Mouse (Mus musculus) bone marrow, adult 2 months (tissue): ENCODE results near the gene Kcnq5.

Experiments
- CTCF ChIP-seq: fragments of 200-500 bp; IDR thresholded peaks from 2 replicates; pipeline ENCODE4 v1.5.1; 2011; ENCODE audit warnings: low read length, control low read depth; ENCODE audit not compliant: control insufficient read depth, insufficient read depth
- POLR2A ChIP-seq: fragments of 200-500 bp; IDR thresholded peaks from 2 replicates; pipeline ENCODE4 v1.6.1; 2011; ENCODE audit warnings: low read depth, mild to moderate bottlenecking, control low read depth, low read length, borderline replicate concordance; ENCODE audit not compliant: control insufficient read depth

DNA sequence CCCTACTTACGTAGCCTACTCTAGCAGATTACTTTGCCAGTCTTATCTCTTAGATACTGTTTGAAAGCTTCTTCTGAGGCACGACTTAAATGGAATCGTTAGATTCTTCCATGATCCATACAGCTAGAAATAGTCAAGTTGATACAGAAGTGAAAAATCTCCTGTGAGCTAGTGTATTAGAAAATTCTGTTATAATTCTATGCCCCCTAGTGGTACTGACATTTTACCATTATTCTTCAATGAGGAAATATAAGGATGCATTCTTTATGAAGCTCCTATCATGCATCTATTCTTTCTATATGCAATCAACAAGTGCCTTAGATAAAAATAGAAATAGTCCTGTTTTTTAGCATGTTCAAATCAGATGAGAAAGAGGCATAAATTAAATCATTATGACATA is 5.4 kb upstream of the Kcnq5 start:
- TF ChIP-seq POLR2A (no peak), CTCF (no peak)
